Comparison of ENCODE assay signal across 13 mouse cellular contexts in genomic region chr7:132686515-132686914, GRCm38 (mm10).
A peak's percentile ranks its signal among the peaks of the same experiment; 100 is the strongest.
DNase-seq lines count a peak whose midpoint lies in the region; ATAC-seq lines count a peak whose summit lies in the region.
"Had no signal": no experiment of that assay in that cellular context is flagged by ENCODE, and none has a peak within 500 bp of the region (broad histone marks: within the 10 kb centered on the region; RNA-seq: fewer than 3 reads in every experiment).

No protein-coding gene starts in this region.

- no peak for DNase-seq in heart, postnatal 25 days (ENCODE audit: low spot score)
- DNase-seq in MN1 (ENCODE audit: low spot score), result peak; percentile 16
- DNase-seq in liver, embryonic 11.5 days (ENCODE audit: low spot score), result no peak
- no peak for DNase-seq in gastrocnemius, adult 18-20 months (ENCODE audit: low spot score)
- no peak for DNase-seq in kidney, postnatal 25 days
- DNase-seq in adrenal gland, adult 8-10 months, result no peak
- DNase-seq: cerebellum, postnatal 10 days; lung, adult 18-20 months; thymus, postnatal 36 days had no signal

- H3K4me2 ChIP-seq in heart, embryonic 12.5 days, result no peak overlapping the region
- H3K4me2 ChIP-seq in liver, embryonic 11.5 days, result no peak overlapping the region
- H3K4me2 ChIP-seq: hindbrain, embryonic 12.5 days had no signal

- no peak overlapping the region for H3K9ac ChIP-seq in heart, embryonic 12.5 days
- no peak overlapping the region for H3K9ac ChIP-seq in liver, embryonic 11.5 days (ENCODE audit: low read depth, low read length)
- H3K9ac ChIP-seq: hindbrain, embryonic 12.5 days had no signal

- intact Hi-C loops in heart, postnatal 25 days (cut with DNase I), result no loop called here

- no peak overlapping the region for H3K27ac ChIP-seq in heart, embryonic 12.5 days (ENCODE audit: poor library complexity, severe bottlenecking)
- H3K27ac ChIP-seq in liver, embryonic 11.5 days (ENCODE audit: low read depth, low read length), result no peak overlapping the region
- H3K27ac ChIP-seq: hindbrain, embryonic 12.5 days had no signal

- no peak overlapping the region for H3K4me3 ChIP-seq in heart, embryonic 12.5 days
- no peak overlapping the region for H3K4me3 ChIP-seq in liver, embryonic 11.5 days (ENCODE audit: low read depth, low read length)
- H3K4me3 ChIP-seq: hindbrain, embryonic 12.5 days had no signal

- ATAC-seq in heart, embryonic 12.5 days (ENCODE audit: insufficient number of reproducible peaks, low FRiP score), result 0 out of 2 replicates have a peak, but pooled peaks have one; percentile 26
- ATAC-seq in liver, embryonic 11.5 days (replicated peaks; ENCODE audit: low FRiP score), result peak; percentile 80
- ATAC-seq in monocyte, adult 5-6 weeks (replicated peaks; ENCODE audit: insufficient number of reproducible peaks, low FRiP score, low TSS enrichment, poor library complexity, severe bottlenecking), result peak; percentile 76
- ATAC-seq: forebrain, embryonic 16.5 days had no signal

- peaks cover 46% of the 10 kb centered on the region for H3K4me1 ChIP-seq in heart, embryonic 12.5 days (replicated peaks)
- peaks cover 22% of the 10 kb centered on the region for H3K4me1 ChIP-seq in liver, embryonic 11.5 days (replicated peaks; ENCODE audit: control insufficient read depth, insufficient read depth, low read length)

- H3K9me3 ChIP-seq in heart, embryonic 12.5 days (replicated peaks), result no peaks in the 10 kb centered on the region
- H3K9me3 ChIP-seq in liver, embryonic 11.5 days (ENCODE audit: control insufficient read depth, low read length), result no peaks in the 10 kb centered on the region
- H3K9me3 ChIP-seq: hindbrain, embryonic 12.5 days had no signal

- no peaks in the 10 kb centered on the region for H3K36me3 ChIP-seq in heart, embryonic 12.5 days
- H3K36me3 ChIP-seq in liver, embryonic 11.5 days (ENCODE audit: control insufficient read depth, insufficient read depth, low read length), result no peaks in the 10 kb centered on the region
- H3K36me3 ChIP-seq: hindbrain, embryonic 12.5 days had no signal

- 70% methylated on average over 3 of the region's 3 CpGs for WGBS in heart, embryonic 12.5 days
- 37% methylated on average over 3 of the region's 3 CpGs for WGBS in liver, embryonic 11.5 days

- no peaks in the 10 kb centered on the region for H3K27me3 ChIP-seq in heart, embryonic 12.5 days (replicated peaks)
- H3K27me3 ChIP-seq in liver, embryonic 11.5 days (replicated peaks; ENCODE audit: control insufficient read depth, insufficient read depth, low read length), result no peaks in the 10 kb centered on the region
- H3K27me3 ChIP-seq: hindbrain, embryonic 12.5 days had no signal

Comparison
In these comparisons a context has a peak if more than half of its experiments do, and no peak if none do; other contexts are left out.
1. ATAC-seq: peak in every context shown above with its lines; median percentile 80 in liver, embryonic 11.5 days; 76 in monocyte, adult 5-6 weeks; 26 in heart, embryonic 12.5 days.